Mouse (Mus musculus): ENCODE results near the gene Brap. TPM values are rescaled to one million over a fixed set of nuclear protein-coding genes. Genes with fewer than 3 reads are reported as not detected.

Brap gene
- polyA plus RNA-seq, 1 experiment from 2014 or later = 51.3 TPM

DNA sequence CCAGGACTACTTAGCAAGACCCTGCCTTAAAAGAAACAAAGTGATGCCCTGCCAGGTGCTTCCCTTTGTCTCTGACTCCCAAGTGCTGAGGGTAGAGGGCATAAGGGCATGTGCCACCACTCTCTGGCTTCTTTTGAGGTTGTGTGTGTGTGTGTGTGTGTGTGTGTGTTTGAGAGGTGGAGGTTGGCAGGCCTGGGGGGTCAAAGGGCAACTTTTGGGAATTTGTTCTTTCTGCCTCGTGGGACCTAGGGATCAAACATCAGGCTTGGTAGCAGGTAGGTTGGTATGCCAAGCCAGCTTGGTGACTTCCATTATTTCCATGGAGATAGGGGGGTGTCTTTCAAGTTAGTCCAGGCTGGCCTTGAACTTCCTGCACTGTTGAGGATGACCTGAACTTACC lies 43.0 kb downstream of the Brap start:
- Histone ChIP-seq H3K27ac (ENCODE audit: low read depth, low read length) (no peak overlapping the region), H3K4me1 (ENCODE audit: control insufficient read depth, insufficient read depth, low read length) (peaks cover 7% of the 10 kb centered on the region), H3K9me3 (ENCODE audit: control insufficient read depth, low read length) (no peaks in the 10 kb centered on the region), H3K9ac (ENCODE audit: low read length) (no peak overlapping the region), H3K36me3 (ENCODE audit: control insufficient read depth, insufficient read depth, low read length) (no peaks in the 10 kb centered on the region), H3K27me3 (ENCODE audit: control insufficient read depth, insufficient read depth, low read length) (no peaks in the 10 kb centered on the region), H3K4me2 (ENCODE audit: low read depth) (no peak overlapping the region), H3K4me3 (ENCODE audit: low read depth, low read length) (no peak overlapping the region)
- ATAC-seq (ENCODE audit: insufficient read depth, low FRiP score, low TSS enrichment) (no peak), DNase-seq (ENCODE audit: low spot score) (no peak)
- 83% methylated on average over 1 of the region's 1 CpGs for WGBS

DNA sequence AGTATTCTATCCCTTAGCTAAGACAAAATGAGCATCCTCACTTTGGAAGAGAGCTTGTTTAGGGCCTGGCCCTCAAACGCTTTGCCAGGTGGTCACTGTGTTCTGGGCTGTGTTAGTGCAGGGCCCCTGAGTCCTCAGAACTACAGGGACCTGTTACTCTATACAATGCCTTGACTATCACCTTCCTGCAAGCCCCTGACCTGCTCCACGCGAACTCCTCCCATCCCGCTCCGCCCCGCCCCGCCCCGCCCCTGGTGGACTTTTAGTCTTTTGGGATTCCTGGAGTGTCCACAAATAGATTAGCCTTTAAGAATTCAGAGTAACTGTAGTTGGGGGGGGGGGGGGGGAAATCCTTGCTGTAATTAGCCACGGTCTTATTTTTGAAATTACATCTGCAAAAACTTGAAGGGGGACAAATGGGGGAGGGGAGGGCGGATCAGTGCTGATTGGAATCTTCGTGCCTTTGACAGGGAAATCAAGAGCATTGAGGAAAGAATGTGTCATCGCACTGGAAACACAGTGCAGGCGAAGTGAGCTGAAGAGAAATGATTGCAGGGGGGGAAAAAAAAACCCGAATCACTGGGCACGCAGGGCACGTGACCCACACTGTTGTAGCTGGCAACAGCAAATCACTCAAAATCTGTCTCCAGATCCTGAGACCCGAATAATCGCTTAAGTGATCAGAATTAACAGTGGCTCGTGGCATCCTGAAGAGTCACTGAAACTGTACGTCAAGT lies 44.3 kb downstream of the Brap start:
- no peaks in the 10 kb centered on the region for H3K9me3 ChIP-seq (ENCODE audit: control insufficient read depth, low read length)
- ATAC-seq (ENCODE audit: insufficient read depth, low FRiP score, low TSS enrichment) (no peak), DNase-seq (ENCODE audit: low spot score) (no peak)
- no peak overlapping the region for H3K9ac ChIP-seq (ENCODE audit: low read length)
- no peak overlapping the region for H3K27ac ChIP-seq (ENCODE audit: low read depth, low read length)
- WGBS = 9% methylated on average over 20 of the region's 20 CpGs
- peaks cover 7% of the 10 kb centered on the region for H3K4me1 ChIP-seq (ENCODE audit: control insufficient read depth, insufficient read depth, low read length)
- H3K4me3 ChIP-seq (ENCODE audit: low read depth, low read length) = no peak overlapping the region
- H3K36me3 ChIP-seq (ENCODE audit: control insufficient read depth, insufficient read depth, low read length) = no peaks in the 10 kb centered on the region
- no peaks in the 10 kb centered on the region for H3K27me3 ChIP-seq (ENCODE audit: control insufficient read depth, insufficient read depth, low read length)
- H3K4me2 ChIP-seq (ENCODE audit: low read depth) = peak overlapping the region; percentile 16; the same call in 1 of the 2 replicates

DNA sequence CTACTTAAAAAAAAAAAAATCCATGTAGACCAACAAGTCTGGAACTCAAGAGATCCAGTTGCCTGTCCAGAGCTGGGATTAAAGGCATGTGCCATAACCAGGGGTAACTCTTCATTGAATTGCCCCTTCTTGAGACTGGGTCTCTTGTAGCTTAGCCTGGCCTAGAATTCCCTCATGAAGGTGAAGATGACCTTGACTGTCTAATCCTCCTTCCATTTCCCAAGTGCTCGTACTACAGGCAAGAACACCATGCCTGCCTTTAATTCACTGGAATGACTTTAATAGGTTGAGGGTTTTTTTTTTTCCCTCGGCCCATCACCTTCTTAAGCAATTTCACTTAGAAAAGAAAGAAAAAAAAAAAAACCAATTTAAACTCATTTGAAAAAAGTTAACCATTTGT lies 50.0 kb downstream of the Brap start:
- Histone ChIP-seq H3K9ac (ENCODE audit: low read length) (no peak overlapping the region), H3K4me2 (ENCODE audit: low read depth) (peak overlapping the region; percentile 87; the same call in 1 of the 2 replicates), H3K36me3 (ENCODE audit: control insufficient read depth, insufficient read depth, low read length) (no peaks in the 10 kb centered on the region), H3K4me1 (ENCODE audit: control insufficient read depth, insufficient read depth, low read length) (peaks cover 11% of the 10 kb centered on the region; the same call in 1 of the 2 replicates), H3K27ac (ENCODE audit: low read depth, low read length) (no peak overlapping the region), H3K9me3 (ENCODE audit: control insufficient read depth, low read length) (no peaks in the 10 kb centered on the region), H3K27me3 (ENCODE audit: control insufficient read depth, insufficient read depth, low read length) (no peaks in the 10 kb centered on the region), H3K4me3 (ENCODE audit: low read depth, low read length) (peak overlapping the region; percentile 99; the same call in 1 of the 2 replicates)
- 49% methylated on average over 2 of the region's 2 CpGs for WGBS
- ATAC-seq (ENCODE audit: insufficient read depth, low FRiP score, low TSS enrichment) = no peak
- no peak for DNase-seq (ENCODE audit: low spot score)

DNA sequence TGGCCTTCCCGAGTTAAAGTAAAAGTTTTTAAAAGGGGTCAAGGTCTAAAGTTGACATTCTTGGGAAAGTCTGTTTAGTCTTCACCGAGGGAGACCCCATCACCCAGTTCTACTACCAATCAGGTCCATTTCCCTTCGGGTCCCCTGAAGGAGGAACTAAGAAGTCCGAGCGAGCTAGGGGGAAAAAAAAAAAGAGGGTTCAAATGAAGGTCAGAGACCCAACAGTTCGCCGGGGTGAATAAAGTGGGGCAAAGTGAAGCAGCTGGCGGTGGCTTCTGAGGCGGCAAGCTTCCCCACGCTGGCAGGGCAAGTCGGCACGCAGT lies 50.4 kb downstream of the Brap start:
- Histone ChIP-seq H3K27me3 (ENCODE audit: control insufficient read depth, insufficient read depth, low read length) (no peaks in the 10 kb centered on the region), H3K4me2 (ENCODE audit: low read depth) (peak overlapping the region; percentile 87), H3K9ac (ENCODE audit: low read length) (peak overlapping the region; percentile 97), H3K9me3 (ENCODE audit: control insufficient read depth, low read length) (no peaks in the 10 kb centered on the region), H3K27ac (ENCODE audit: low read depth, low read length) (peak overlapping the region; percentile 90), H3K4me1 (ENCODE audit: control insufficient read depth, insufficient read depth, low read length) (peaks cover 14% of the 10 kb centered on the region; the same call in 1 of the 2 replicates), H3K36me3 (ENCODE audit: control insufficient read depth, insufficient read depth, low read length) (no peaks in the 10 kb centered on the region), H3K4me3 (ENCODE audit: low read depth, low read length) (peak overlapping the region; percentile 99)
- DNase-seq (ENCODE audit: low spot score) (no peak), ATAC-seq (ENCODE audit: insufficient read depth, low FRiP score, low TSS enrichment) (no peak; the same call in 1 of the 2 replicates)
- WGBS = under 1% methylated on average over 12 of the region's 12 CpGs

- Histone ChIP-seq H3K4me1 (ENCODE audit: control insufficient read depth, insufficient read depth, low read length) (peaks cover 14% of the 10 kb centered on the region; the same call in 1 of the 2 replicates), H3K4me2 (ENCODE audit: low read depth) (peak within 1 kb of the TSS; percentile 87), H3K27ac (ENCODE audit: low read depth, low read length) (peak within 1 kb of the TSS; percentile 90), H3K27me3 (ENCODE audit: control insufficient read depth, insufficient read depth, low read length) (no peaks in the 10 kb centered on the region), H3K9ac (ENCODE audit: low read length) (peak within 1 kb of the TSS; percentile 97), H3K9me3 (ENCODE audit: control insufficient read depth, low read length) (no peaks in the 10 kb centered on the region), H3K36me3 (ENCODE audit: control insufficient read depth, insufficient read depth, low read length) (no peaks in the 10 kb centered on the region), H3K4me3 (ENCODE audit: low read depth, low read length) (peak within 1 kb of the TSS; percentile 99)
- peak; percentile 83 for ATAC-seq (ENCODE audit: insufficient read depth, low FRiP score, low TSS enrichment)
- 0% methylated on average over 45 of the region's 103 CpGs for WGBS
- DNase-seq (ENCODE audit: low spot score) = peak; percentile 86
Measured at GRCm38 (mm10) chr5:121711174-121711927, 51.0 kb downstream of the Brap start, which contains the start of gene Atxn2. Atxn2 (plus strand) TSS chr5:121711337.

DNA sequence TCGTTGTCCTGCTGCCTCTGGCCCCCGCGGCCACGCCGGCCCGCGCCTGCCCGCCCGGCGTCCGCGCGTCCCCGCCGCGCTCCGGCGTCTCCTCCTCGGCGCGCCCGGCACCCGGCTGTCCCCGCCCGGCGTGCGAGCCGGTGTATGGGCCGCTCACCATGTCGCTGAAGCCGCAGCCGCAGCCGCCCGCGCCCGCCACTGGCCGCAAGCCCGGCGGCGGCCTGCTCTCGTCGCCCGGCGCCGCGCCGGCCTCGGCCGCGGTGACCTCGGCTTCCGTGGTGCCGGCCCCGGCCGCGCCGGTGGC lies 51.5 kb downstream of the Brap start:
- 0% methylated on average over 21 of the region's 57 CpGs for WGBS
- Histone ChIP-seq H3K36me3 (ENCODE audit: control insufficient read depth, insufficient read depth, low read length) (no peaks in the 10 kb centered on the region; the same call in 1 of the 2 replicates), H3K4me3 (ENCODE audit: low read depth, low read length) (peak overlapping the region; percentile 99), H3K9ac (ENCODE audit: low read length) (peak overlapping the region; percentile 97), H3K4me1 (ENCODE audit: control insufficient read depth, insufficient read depth, low read length) (peaks cover 14% of the 10 kb centered on the region; the same call in 1 of the 2 replicates), H3K27me3 (ENCODE audit: control insufficient read depth, insufficient read depth, low read length) (no peaks in the 10 kb centered on the region), H3K27ac (ENCODE audit: low read depth, low read length) (peak overlapping the region; percentile 90), H3K4me2 (ENCODE audit: low read depth) (peak overlapping the region; percentile 87), H3K9me3 (ENCODE audit: control insufficient read depth, low read length) (no peaks in the 10 kb centered on the region)
- ATAC-seq (ENCODE audit: insufficient read depth, low FRiP score, low TSS enrichment) (peak; percentile 35; the same call in 1 of the 2 replicates), DNase-seq (ENCODE audit: low spot score) (no peak)

GRCm38 (mm10) chr5:121712232-121712933 lies 52.0 kb downstream of the Brap start:
- DNase-seq (ENCODE audit: low spot score) (peak; percentile 68), ATAC-seq (ENCODE audit: insufficient read depth, low FRiP score, low TSS enrichment) (peak; percentile 50)
- Histone ChIP-seq H3K4me1 (ENCODE audit: control insufficient read depth, insufficient read depth, low read length) (peaks cover 14% of the 10 kb centered on the region; the same call in 1 of the 2 replicates), H3K9me3 (ENCODE audit: control insufficient read depth, low read length) (no peaks in the 10 kb centered on the region), H3K27ac (ENCODE audit: low read depth, low read length) (peak overlapping the region; percentile 90), H3K4me3 (ENCODE audit: low read depth, low read length) (peak overlapping the region; percentile 99), H3K4me2 (ENCODE audit: low read depth) (peak overlapping the region; percentile 87), H3K9ac (ENCODE audit: low read length) (peak overlapping the region; percentile 97), H3K27me3 (ENCODE audit: control insufficient read depth, insufficient read depth, low read length) (no peaks in the 10 kb centered on the region), H3K36me3 (ENCODE audit: control insufficient read depth, insufficient read depth, low read length) (peaks cover 3% of the 10 kb centered on the region)
- WGBS = under 1% methylated on average over 27 of the region's 66 CpGs

GRCm38 (mm10) chr5:121712934-121713538 lies 52.7 kb downstream of the Brap start:
- ATAC-seq (ENCODE audit: insufficient read depth, low FRiP score, low TSS enrichment) = no peak; the same call in 1 of the 2 replicates
- Histone ChIP-seq H3K4me1 (ENCODE audit: control insufficient read depth, insufficient read depth, low read length) (peaks cover 14% of the 10 kb centered on the region; the same call in 1 of the 2 replicates), H3K9ac (ENCODE audit: low read length) (peak overlapping the region; percentile 97), H3K27ac (ENCODE audit: low read depth, low read length) (peak overlapping the region; percentile 90), H3K4me2 (ENCODE audit: low read depth) (peak overlapping the region; percentile 87), H3K9me3 (ENCODE audit: control insufficient read depth, low read length) (no peaks in the 10 kb centered on the region), H3K27me3 (ENCODE audit: control insufficient read depth, insufficient read depth, low read length) (no peaks in the 10 kb centered on the region), H3K4me3 (ENCODE audit: low read depth, low read length) (peak overlapping the region; percentile 99), H3K36me3 (ENCODE audit: control insufficient read depth, insufficient read depth, low read length) (peaks cover 5% of the 10 kb centered on the region)
- WGBS = under 1% methylated on average over 27 of the region's 32 CpGs
- DNase-seq (ENCODE audit: low spot score) = peak; percentile 59

All from neural tube, embryonic 11.5 days (tissue).